Mouse (Mus musculus) heart, postnatal 14 days (tissue): Measurements from ENCODE around the gene Glra3. TPM values are rescaled to one million over a fixed set of nuclear protein-coding genes. Genes with fewer than 3 reads are reported as not detected.
A peak's percentile ranks its signal among the peaks of the same experiment; 100 is the strongest.

Experiments used
- DNase-seq, 2 experiments: peaks; one replicate each; pipeline ENCODE4 v3.0.0; 2021 to 2022
- intact Hi-C: fragments of 180-260 bp; cut with DNase I; formaldehyde crosslinking; loops from one replicate; pipeline ENCODE4 v1.15.1; 2025
- long read RNA-seq, 2 experiments: library from polyadenylated mRNA; stranded (forward); transcript quantifications; one replicate each; pipeline ENCODE4 v2.0.0; 2021
- total RNA-seq, 2 experiments: library from RNA; stranded (reverse); gene quantifications; 2 replicates each; pipeline ENCODE4 v1.2.3; 2021

The Glra3 gene
- total RNA-seq = not detected
- long read RNA-seq, experiment 1 = 0 reads
- long read RNA-seq, experiment 2 = 0 reads

DNA sequence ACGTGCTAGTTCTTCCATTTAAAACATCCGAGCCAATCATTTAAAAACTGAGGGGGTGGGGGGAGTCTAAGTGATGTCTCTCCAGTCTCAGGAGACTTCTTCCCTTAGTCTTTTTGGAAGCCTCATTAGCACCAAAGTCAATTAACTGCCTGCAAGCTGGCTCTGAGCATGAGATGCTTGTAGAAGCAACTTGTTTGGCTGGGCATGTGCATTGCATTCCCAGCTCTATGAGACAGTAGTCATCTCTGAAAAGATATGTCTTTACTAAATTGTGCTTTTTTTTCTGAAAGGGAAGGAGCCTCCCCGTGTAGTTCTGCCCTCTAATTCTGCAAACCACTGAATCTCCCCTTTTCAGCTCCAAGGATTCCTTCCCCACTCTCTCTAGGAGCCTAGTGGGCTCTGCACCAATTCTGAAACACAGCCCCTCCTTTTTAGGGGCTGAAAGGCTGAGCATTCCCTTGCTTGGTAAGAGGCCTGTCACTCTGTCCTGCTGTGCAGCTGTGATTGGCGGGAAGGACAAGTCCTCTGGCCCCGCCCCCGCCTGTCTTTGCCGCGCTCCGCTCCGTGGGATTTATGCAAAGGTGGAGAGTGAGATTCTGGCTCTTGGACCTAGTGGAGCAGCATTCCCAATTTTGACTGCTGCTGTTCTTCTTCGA, at the start of gene Glra3:
Gene Glra3 (plus strand): TSS at position 591 of the 656 bp plus-strand sequence.
- intact Hi-C loops = no loop called here
- no peak for DNase-seq

DNA sequence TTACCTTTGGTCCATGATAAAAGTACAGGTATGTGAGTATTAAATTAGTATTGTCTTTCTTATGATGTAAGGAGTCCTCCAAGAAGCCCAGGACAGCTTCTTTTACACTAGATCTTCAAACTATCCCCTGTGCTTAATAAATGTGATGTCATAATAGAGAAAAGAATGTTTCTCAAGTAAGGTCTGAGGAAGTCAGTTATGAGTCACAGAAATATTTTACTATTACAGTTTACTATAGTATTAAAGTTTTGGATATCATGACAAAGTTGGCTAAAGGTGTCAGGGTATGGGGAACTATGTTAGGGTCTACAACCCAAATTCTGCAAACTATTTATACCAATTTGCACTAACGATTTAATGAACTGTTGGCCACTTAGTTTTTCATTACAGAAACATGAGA, 33.4 kb upstream of the Glra3 start, which contains the start of gene Adam29:
Gene Adam29 (minus strand): TSS at position 101 of the 400 bp plus-strand sequence.
- no peak for DNase-seq
- intact Hi-C loops = no loop called here

DNA sequence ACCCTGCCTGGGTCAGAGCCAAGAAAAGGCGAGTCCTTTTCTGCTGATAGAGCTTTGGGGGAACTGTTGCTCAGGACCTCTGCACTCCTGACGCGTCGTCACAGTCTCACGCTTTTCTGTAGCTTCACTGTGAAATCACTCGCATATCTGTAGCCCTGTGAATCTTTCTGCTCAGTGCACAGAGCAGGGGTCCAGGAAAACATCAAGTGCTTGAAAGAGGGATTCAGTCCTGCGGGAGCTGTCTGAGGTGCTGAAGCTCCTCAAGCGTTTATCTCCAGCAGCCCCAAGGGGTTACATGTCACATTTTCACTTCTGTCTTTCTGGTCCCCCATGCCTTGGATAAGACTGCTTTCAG, 243 bp downstream of the Glra3 start:
- intact Hi-C loops = no loop called here
- DNase-seq = peak in 1 of 2 experiments; percentile 34

DNA sequence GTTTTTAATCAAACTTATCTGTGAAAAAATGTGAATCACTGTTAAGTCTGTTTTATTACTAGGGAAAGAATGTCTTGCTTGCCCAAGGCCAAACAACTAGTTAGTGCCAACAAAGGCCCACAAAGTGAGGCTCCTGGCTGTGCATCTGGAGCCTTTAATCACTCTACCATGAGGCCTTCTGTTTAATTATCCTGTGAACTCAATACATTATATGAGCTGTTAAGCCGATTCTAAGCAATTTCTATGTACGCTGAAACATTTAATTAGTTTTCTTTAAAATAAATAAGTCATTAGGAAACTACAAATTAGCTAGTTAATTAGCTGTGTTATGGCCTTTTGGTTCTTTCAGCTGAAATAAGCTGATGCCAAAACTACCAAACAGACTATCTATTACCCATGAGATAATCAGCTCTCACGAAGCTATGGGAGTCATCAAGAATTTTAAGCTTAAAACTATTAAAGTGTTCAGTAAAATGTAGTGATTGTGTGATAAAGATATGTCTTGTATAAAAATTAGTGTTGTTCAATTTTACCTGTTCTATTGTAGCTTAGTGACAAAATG, 24.6 kb downstream of the Glra3 start:
- no peak for DNase-seq
- intact Hi-C loops = no loop called here

DNA sequence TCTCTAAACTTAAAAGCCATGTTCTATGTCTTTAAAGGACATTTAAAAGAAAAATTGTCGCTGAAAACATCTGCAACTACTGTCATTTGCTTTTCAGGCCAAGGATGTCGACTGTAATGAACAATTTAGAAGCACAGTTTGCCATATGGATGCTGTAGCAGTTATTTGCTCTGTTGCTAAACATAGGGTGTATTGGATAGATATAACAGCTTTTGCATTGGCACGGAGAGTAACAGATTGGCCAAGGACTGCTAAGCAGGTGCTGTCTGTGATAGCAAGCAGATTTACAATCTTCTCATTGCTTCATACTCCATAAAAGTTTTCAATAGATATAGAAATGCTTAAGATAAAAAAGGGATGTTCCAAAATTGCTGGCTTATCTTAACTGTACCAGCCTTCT, 57.6 kb downstream of the Glra3 start:
- intact Hi-C loops = no loop called here
- DNase-seq = no peak

DNA sequence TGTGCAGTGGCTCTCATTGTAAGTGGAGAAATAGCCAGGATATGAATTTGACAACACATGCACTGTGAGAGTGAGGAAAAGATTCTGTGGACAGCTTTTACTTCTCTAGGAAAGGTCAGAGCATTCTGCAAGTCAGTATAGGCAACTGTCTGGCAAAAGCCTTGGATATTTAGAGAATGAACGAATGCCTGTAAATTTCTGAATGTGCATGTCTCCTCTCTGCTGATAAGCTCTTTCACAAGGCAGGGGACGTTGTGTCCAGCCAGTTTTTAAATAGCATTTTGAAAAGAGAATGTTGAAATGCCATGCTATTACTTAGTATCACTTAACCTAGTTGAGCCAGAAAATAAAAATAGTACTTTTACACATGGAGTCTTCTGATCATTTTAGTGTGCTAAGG, 114.1 kb downstream of the Glra3 start:
- intact Hi-C loops = no loop called here
- no peak for DNase-seq

DNA sequence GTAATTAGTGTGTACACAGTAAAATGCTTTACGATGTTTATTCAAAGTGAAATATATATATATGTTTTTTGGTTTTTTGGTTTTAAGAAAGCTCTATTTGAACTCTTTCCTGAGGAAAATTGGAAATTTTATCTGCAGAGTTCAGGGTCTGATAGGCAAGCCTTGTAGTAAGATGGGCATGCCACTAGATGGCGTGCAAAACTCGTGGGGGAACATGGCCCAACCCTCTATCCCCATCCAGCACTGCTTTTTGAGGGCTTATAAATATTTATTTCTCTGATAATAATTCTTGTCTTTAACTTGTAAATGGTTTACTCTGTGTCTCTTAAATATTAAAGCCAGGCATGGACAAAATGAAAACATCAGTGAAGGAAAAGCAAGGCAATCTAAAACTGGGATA, 122.8 kb downstream of the Glra3 start:
- DNase-seq = peak; percentile 64 to 76
- intact Hi-C loops = loop anchor here (1.0 to 10.0 kb wide), 2 partner anchors 222 to 423 kb away; no protein-coding TSS in a partner anchor

DNA sequence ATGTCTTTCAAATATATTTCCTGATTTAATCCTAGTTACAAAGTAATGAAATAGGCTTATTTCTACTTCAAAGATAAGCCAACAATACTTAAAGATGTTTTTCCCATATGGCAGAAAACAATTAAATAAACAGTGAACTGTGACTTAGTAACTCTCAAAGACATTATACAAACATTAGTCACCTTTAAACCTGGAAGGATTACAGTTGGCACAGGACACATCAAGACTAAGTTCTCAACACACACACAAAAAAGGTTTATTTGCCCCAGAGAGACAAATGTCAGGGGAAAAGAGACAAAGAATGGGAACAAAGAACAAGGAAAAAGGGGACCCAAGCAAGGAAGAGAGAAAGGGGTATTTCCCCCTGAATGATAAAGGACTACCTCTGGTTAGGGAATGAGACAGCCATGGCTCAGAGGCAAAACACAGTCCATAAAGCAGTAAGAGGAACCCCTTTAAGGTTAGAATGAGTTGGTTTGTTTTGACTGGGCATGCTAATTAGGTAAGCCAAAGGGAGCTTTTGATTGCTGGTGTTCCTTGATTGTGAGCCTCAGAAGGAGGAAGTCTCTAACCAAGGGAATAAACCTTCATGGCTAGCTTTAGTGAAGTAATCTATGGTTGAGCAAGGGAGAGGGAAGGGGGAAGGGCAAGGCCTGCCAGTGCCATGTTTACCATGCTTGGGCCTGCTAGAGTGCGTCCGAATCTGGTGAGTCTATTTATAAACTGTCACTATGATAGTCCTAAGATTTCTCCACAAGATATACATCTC, 130.4 kb downstream of the Glra3 start:
- no peak for DNase-seq
- intact Hi-C loops = no loop called here

DNA sequence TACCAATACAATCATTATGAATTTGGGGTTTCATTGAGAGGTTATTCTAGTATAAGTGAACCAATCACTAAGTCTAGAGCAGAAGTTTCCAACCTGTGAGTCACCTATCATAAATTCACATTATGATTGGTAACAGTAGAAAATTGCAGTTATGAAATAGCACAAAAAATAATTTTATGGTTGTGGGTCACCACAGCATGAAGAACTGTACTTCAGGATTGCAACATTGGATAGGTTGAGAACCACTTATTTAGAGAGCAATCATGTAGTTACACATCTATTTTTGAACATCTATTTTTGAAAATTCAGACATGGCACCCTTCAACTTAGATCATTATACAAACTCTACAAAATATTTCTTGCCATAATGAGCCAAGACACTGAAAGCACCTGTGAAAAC, 143.4 kb downstream of the Glra3 start:
- intact Hi-C loops = no loop called here
- DNase-seq = no peak

DNA sequence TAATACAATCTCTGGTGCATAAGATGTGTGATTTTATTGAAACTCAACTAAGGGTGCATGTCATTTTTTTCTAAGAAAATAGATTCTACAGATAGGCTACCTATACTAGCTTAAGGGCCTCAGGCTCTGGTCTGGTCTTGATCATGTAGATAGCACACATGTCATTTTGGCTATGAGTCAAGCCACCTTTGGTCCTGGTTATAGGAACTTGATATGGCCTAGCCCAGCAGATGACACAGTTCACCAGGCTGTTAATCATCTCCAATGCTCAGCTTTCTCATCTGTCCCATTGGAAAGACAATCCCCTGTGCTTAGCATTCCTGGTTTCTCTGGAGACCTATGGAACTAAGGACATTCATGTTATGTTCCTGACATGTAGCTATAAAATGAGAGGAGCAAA, 154.1 kb downstream of the Glra3 start:
- intact Hi-C loops = no loop called here
- no peak for DNase-seq

DNA sequence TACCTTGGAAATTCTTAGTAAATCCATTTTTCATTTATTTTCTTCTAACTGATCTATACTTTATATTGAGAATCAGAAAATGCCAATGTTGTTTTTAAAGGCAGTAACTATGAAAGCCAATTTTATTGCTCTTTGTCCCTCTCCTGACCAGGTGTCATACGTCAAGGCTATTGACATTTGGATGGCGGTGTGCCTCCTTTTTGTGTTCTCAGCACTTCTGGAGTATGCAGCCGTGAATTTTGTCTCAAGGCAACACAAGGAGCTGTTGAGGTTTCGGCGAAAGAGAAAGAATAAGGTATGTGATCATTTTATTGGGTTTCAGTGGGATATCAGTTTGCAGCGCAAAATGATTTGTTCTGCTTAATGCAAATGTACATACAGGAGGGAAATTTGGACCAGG, 170.0 kb downstream of the Glra3 start:
- intact Hi-C loops = no loop called here
- DNase-seq = peak; percentile 9 to 32

DNA sequence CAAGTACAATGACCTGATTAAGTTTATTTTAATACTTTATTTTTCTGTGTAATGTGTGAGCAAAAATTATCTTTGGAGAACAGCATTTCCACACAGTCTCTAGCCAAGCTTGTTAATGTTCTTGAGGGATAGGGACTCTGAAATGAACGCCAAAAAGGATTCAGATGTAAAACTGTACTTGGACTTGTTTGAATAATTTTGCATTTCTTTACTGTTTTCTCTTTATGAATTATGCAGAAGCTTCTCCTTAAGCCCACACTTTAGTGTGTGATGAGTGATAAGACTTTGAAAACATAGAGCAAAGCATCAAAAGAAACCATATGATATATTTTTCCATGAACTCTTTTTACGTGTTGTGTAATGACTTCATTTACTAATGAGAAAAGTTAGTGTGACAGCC, 189.1 kb downstream of the Glra3 start:
- intact Hi-C loops = no loop called here
- DNase-seq = no peak

DNA sequence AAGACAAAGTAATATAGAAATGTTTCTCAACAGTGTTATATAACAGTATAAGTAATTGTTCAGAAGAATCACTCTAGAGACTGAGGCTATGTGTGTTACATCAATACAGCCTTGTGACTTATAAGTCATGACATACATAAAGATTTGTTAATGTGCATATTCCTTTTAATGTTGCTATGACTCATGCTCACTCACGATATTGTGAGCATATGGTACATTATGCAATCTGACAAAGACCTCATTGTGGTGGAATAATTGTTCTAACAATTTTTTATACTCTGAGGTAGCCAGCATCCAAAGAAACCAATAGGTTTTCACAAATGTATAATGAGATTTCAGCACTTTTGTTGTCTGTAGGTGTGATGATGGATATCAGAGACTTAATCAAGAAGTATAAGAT, 210.4 kb downstream of the Glra3 start:
- intact Hi-C loops = no loop called here
- DNase-seq = no peak

DNA sequence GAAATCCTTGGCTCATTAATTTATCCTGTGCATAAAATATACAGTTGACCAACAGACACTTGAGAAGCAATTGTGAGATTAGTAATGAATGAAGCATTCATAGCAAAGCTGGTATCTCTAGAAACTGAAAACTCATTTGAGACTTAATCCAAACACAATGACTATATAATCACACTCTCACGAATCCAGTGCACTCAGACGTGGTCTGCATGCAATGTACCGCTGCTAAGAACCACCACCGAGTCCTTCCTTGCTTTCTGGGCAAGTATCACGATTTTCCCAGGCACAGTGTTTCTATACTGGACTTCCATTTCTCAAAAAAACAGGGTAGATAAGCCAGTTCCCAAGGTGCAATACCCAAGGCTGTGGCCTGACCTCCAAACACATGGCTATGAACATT, 211.3 kb downstream of the Glra3 start:
- intact Hi-C loops = no loop called here
- DNase-seq = no peak

DNA sequence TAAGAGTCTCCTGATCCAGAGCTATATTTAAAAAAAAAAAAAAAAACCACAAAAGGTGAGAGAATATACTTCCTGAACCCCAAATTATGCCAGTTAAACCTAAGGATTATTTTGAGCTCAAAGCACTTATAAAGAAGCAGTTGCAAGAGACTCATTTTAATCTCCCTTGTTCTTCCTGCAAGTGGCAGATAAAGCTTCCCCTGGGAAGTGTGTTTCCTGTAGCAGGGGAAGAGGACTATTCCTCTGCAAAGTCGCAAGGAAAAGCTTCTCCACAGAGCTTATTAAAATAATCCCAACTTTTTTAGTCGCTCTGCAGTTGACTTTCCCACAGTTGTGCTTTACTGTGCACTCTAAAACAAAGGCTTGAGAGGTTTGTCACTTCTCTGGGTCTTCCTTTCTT, 218.7 kb downstream of the Glra3 start:
- intact Hi-C loops = no loop called here
- peak in 1 of 2 experiments; percentile 3 for DNase-seq

Other genes starting within 250 kb of the Glra3 start
- not detected for gene Adam29, start 33.5 kb upstream of the Glra3 start, total RNA-seq